Mouse (Mus musculus): ENCODE measurements at regions not wholly inside any gene's neighbourhood (a gene's known extent, or its start where the extent isn't known, plus 50 kb on each side); places are given as distances from the start of the nearest gene placed in this dataset.
A peak's percentile ranks its signal among the peaks of the same experiment; 100 is the strongest.

GRCm38 (mm10) chr14:97440326-97440725 lies 729.2 kb downstream of the Dach1 start:
- DNase-seq = no peak

GRCm38 (mm10) chr14:97435453-97436233 lies 733.9 kb downstream of the Dach1 start:
- no peak for DNase-seq

DNA sequence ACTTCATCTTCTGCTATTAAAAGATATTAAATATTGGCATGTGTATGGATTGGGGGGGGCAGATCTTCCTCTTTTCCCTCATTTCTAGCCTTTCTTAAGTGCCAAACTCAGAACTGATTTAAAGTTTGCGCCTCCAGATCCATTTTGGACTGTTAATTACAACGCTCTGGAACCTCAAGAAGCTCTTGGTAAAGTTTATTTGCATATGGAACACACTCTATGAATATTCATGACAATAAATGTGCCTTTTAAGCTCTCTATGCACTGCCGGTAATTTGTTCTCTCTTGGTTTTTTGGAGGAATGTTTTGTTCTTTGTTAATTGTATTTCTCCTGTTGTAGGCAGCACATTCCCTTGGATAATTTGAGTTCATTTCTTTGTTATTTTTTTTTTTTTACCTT lies 738.3 kb downstream of the Dach1 start:
- DNase-seq = no peak

- peak; percentile 8 for DNase-seq
Measured at GRCm38 (mm10) chr14:97403176-97403795, 766.3 kb downstream of the Dach1 start.

GRCm38 (mm10) chr14:97396385-97396784 lies 773.2 kb downstream of the Dach1 start:
- DNase-seq = peak; percentile 5

- DNase-seq = peak; percentile 34
Measured at GRCm38 (mm10) chr14:97395750-97396377, 773.7 kb downstream of the Dach1 start.

- DNase-seq = no peak
Measured at GRCm38 (mm10) chr14:97389005-97389404, 780.6 kb downstream of the Dach1 start.

DNA sequence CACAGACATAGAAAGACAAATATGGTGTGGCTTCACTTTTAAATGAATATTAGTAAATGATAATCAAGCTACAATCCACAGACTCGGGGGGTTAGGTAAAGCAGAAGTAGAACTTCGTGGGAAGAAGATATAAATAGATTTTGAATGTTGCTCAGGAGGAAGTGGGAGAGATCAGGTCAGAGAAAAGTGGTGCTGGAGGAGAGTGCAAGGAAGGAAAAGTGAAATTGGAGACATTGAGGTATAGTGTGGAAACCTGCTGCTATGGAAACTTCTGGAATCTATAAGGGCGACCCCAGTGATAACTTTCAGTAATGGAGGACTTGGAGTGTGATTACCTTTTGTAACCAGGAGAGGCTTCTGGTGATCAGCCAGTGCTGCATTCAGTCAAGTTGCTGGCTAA lies 789.4 kb downstream of the Dach1 start:
- DNase-seq = no peak

- DNase-seq = no peak
Measured at GRCm38 (mm10) chr14:97356915-97357314, 812.6 kb downstream of the Dach1 start.

GRCm38 (mm10) chr14:97347970-97348369 lies 821.6 kb downstream of the Dach1 start:
- no peak for DNase-seq

DNA sequence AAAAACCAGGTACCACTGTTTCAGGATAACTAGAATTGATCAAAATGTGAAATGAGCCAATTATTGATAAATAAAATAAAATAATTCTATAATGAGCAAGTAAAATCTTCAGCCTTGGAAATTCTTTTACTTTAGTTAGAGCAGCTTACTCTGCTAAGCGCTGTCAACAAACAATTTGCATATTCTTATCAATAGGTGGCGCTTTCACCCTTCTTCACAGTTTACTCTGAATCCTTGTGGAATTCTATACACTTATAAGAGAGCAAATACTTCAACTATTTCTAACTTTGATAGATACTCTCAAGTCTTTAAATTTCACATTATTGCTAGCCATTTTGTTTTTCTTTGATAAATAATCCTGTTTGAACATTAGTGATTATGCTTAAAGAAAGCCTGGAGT lies 812.5 kb upstream of the Klhl1 start:
- DNase-seq = peak; percentile 68

- DNase-seq = peak; percentile 28
Measured at GRCm38 (mm10) chr14:97329979-97330378, 811.1 kb upstream of the Klhl1 start.

DNA sequence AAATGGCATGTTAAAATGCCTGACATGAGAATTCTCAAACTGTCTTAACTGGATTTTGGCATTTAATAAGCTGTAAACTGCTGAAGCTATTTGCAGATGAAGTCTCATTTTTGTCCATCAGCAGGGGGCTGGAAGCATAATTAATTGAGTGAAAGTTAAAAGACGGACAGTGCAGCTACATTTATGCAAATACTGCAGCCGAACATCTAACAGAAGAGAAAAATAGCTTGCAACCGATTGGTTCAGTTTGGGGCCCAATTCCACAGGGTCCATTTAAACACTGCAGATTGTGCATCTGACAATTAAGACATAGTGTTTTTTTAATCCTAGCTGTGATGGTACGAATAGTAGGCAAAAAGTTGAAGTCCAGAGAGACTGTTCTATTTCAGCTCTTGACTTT lies 774.2 kb upstream of the Klhl1 start:
- DNase-seq = peak; percentile 53

- DNase-seq = no peak
Measured at GRCm38 (mm10) chr14:97287447-97287846, 768.5 kb upstream of the Klhl1 start.

GRCm38 (mm10) chr14:97258461-97258860 lies 739.6 kb upstream of the Klhl1 start:
- peak; percentile 91 for DNase-seq

All from retina, postnatal 1 day (tissue).